Mouse (Mus musculus): ENCODE data around the gene Tekt2. TPM values are rescaled to one million over a fixed set of nuclear protein-coding genes. Genes with fewer than 3 reads are reported as not detected.

The Tekt2 gene
- polyA plus RNA-seq, 1 experiment from 2014 or later, result 11.9 TPM

GRCm38 (mm10) chr4:126275681-126276131 lies 49.8 kb downstream of the Tekt2 start:
- Histone ChIP-seq H3K27me3 (ENCODE audit: control insufficient read depth, insufficient read depth, low read length) (no peaks in the 10 kb centered on the region), H3K9me3 (ENCODE audit: control insufficient read depth, low read depth, low read length) (no peaks in the 10 kb centered on the region), H3K36me3 (ENCODE audit: control insufficient read depth, insufficient read depth, low read length) (peaks cover 16% of the 10 kb centered on the region), H3K27ac (ENCODE audit: low read length) (no peak overlapping the region), H3K4me2 (replicated peaks; ENCODE audit: low read depth, low read length) (no peak overlapping the region), H3K9ac (replicated peaks; ENCODE audit: low read depth, low read length) (no peak overlapping the region), H3K4me3 (ENCODE audit: low read depth, low read length) (no peak overlapping the region), H3K4me1 (ENCODE audit: control insufficient read depth, insufficient read depth, low read length) (no peaks in the 10 kb centered on the region)
- no peak for ATAC-seq (ENCODE audit: insufficient number of reproducible peaks, insufficient read depth, low FRiP score, low read depth)
- WGBS, result 78% methylated on average over 13 of the region's 13 CpGs

GRCm38 (mm10) chr4:126275081-126275480 lies 50.4 kb downstream of the Tekt2 start:
- WGBS, result 87% methylated on average over 4 of the region's 4 CpGs

GRCm38 (mm10) chr4:126273753-126274152 lies 51.7 kb downstream of the Tekt2 start:
- Histone ChIP-seq H3K9ac (replicated peaks; ENCODE audit: low read depth, low read length) (no peak overlapping the region), H3K27me3 (ENCODE audit: control insufficient read depth, insufficient read depth, low read length) (no peaks in the 10 kb centered on the region), H3K4me2 (replicated peaks; ENCODE audit: low read depth, low read length) (no peak overlapping the region), H3K9me3 (ENCODE audit: control insufficient read depth, low read depth, low read length) (no peaks in the 10 kb centered on the region), H3K27ac (ENCODE audit: low read length) (no peak overlapping the region), H3K4me1 (ENCODE audit: control insufficient read depth, insufficient read depth, low read length) (no peaks in the 10 kb centered on the region), H3K4me3 (ENCODE audit: low read depth, low read length) (no peak overlapping the region), H3K36me3 (ENCODE audit: control insufficient read depth, insufficient read depth, low read length) (peaks cover 16% of the 10 kb centered on the region)
- ATAC-seq (ENCODE audit: insufficient number of reproducible peaks, insufficient read depth, low FRiP score, low read depth), result no peak
- WGBS, result 80% methylated on average over 13 of the region's 13 CpGs

More at GRCm38 (mm10) chr4:126275081-126275480, 50.4 kb downstream of the Tekt2 start:
- no peak for ATAC-seq (ENCODE audit: insufficient number of reproducible peaks, insufficient read depth, low FRiP score, low read depth)
- Histone ChIP-seq H3K27ac (ENCODE audit: low read length) (no peak overlapping the region), H3K27me3 (ENCODE audit: control insufficient read depth, insufficient read depth, low read length) (no peaks in the 10 kb centered on the region), H3K9ac (replicated peaks; ENCODE audit: low read depth, low read length) (no peak overlapping the region), H3K4me2 (replicated peaks; ENCODE audit: low read depth, low read length) (no peak overlapping the region), H3K4me1 (ENCODE audit: control insufficient read depth, insufficient read depth, low read length) (no peaks in the 10 kb centered on the region), H3K36me3 (ENCODE audit: control insufficient read depth, insufficient read depth, low read length) (peaks cover 16% of the 10 kb centered on the region), H3K4me3 (ENCODE audit: low read depth, low read length) (no peak overlapping the region), H3K9me3 (ENCODE audit: control insufficient read depth, low read depth, low read length) (no peaks in the 10 kb centered on the region)

Other genes starting within 250 kb of the Tekt2 start
- gene Lsm10, start 229.1 kb downstream of the Tekt2 start, polyA plus RNA-seq (2014; fragmentation: Nextera tagmentation; extraction: Ambion mirVana), result 57.5 and 58.4 TPM in 2 replicates
- 20.0 and 23.6 TPM in 2 replicates for gene Stk40, start 221.7 kb downstream of the Tekt2 start, polyA plus RNA-seq (2014; fragmentation: Nextera tagmentation; extraction: Ambion mirVana)
- 70.2 and 76.5 TPM in 2 replicates for gene Eva1b, start 177.9 kb downstream of the Tekt2 start, polyA plus RNA-seq (2014; fragmentation: Nextera tagmentation; extraction: Ambion mirVana)
- gene Sh3d21, start 162.2 kb downstream of the Tekt2 start, polyA plus RNA-seq (2014; fragmentation: Nextera tagmentation; extraction: Ambion mirVana), result 7.4 and 8.7 TPM in 2 replicates
- gene Thrap3, start 122.9 kb downstream of the Tekt2 start, polyA plus RNA-seq (2014; fragmentation: Nextera tagmentation; extraction: Ambion mirVana), result 258 and 268 TPM in 2 replicates
- 37.2 and 38.7 TPM in 2 replicates for gene Map7d1, start 69.3 kb downstream of the Tekt2 start, polyA plus RNA-seq (2014; fragmentation: Nextera tagmentation; extraction: Ambion mirVana)
- 14.7 and 17.1 TPM in 2 replicates for gene Trappc3, start 63.4 kb downstream of the Tekt2 start, polyA plus RNA-seq (2014; fragmentation: Nextera tagmentation; extraction: Ambion mirVana)
- gene Col8a2, start 38.9 kb downstream of the Tekt2 start, polyA plus RNA-seq (2014; fragmentation: Nextera tagmentation; extraction: Ambion mirVana), result 10.2 and 10.8 TPM in 2 replicates
- 48.5 and 50.4 TPM in 2 replicates for gene Adprhl2, start 4.0 kb downstream of the Tekt2 start, polyA plus RNA-seq (2014; fragmentation: Nextera tagmentation; extraction: Ambion mirVana)
- gene Ago3, start 103.9 kb upstream of the Tekt2 start, polyA plus RNA-seq (2014; fragmentation: Nextera tagmentation; extraction: Ambion mirVana), result 17.4 and 18.7 TPM in 2 replicates
- gene Ago1, start 142.9 kb upstream of the Tekt2 start, polyA plus RNA-seq (2014; fragmentation: Nextera tagmentation; extraction: Ambion mirVana), result 13.3 and 13.8 TPM in 2 replicates
- 2.4 and 3.3 TPM in 2 replicates for gene Ago4, start 207.8 kb upstream of the Tekt2 start, polyA plus RNA-seq (2014; fragmentation: Nextera tagmentation; extraction: Ambion mirVana)
- gene Clspn, start 231.2 kb upstream of the Tekt2 start, polyA plus RNA-seq (2014; fragmentation: Nextera tagmentation; extraction: Ambion mirVana), result 41.2 and 49.4 TPM in 2 replicates